Mouse (Mus musculus) CD4-positive naive resting alpha-beta T cell, adult 76 days (primary cell): ENCODE data around the gene Vmn1r174. TPM values are rescaled to one million over a fixed set of nuclear protein-coding genes. Genes with fewer than 3 reads are reported as not detected.

Experiments used
- total RNA-seq: library from RNA; stranded (reverse); gene quantifications from one replicate; pipeline ENCODE4 v1.2.4, GENCODE M21; 2023

The Vmn1r174 gene
- not detected for total RNA-seq

GRCm38 (mm10) chr7:23751970-23752369 is at the start of gene Vmn1r174:
Gene Vmn1r174 (plus strand): TSS chr7:23752270.

DNA sequence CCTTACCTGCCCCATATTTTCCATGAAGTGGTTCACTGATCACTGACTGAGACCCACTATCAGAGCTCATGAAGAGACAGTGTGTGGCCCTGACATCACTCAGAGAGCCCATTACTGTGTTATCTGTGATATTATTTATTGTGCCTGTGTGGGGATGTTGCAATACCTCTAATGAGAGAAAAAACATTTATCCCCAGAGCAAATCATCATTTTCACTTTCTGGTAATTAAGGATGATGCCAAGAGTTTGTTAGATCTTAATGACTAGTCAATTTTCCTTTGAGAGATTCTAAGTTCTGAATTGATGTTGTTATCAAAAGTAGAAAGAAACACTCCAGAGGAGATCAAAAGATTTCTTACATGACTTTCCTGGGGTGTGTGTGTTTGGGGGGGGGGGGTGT is 58.5 kb downstream of the Vmn1r174 start, which contains the start of gene Vmn1r175:
Gene Vmn1r175 (minus strand): TSS at position 101 of the 400 bp plus-strand sequence.

Other genes starting within 250 kb of the Vmn1r174 start
- not detected for gene Vmn1r167, start 245.1 kb upstream of the Vmn1r174 start, total RNA-seq
- not detected for gene Vmn1r168, start 212.5 kb upstream of the Vmn1r174 start, total RNA-seq
- not detected for gene Vmn1r169, start 176.7 kb upstream of the Vmn1r174 start, total RNA-seq
- gene Vmn1r170, start 146.1 kb upstream of the Vmn1r174 start, total RNA-seq = not detected
- gene Vmn1r171, start 121.5 kb upstream of the Vmn1r174 start, total RNA-seq = not detected
- not detected for gene Vmn1r172, start 94.0 kb upstream of the Vmn1r174 start, total RNA-seq
- gene Vmn1r173, start 51.6 kb upstream of the Vmn1r174 start, total RNA-seq = not detected
- gene Vmn1r175, start 58.4 kb downstream of the Vmn1r174 start, total RNA-seq = not detected
- gene Vmn1r176, start 85.1 kb downstream of the Vmn1r174 start, total RNA-seq = not detected
- not detected for gene Vmn1r177, start 114.2 kb downstream of the Vmn1r174 start, total RNA-seq
- gene Vmn1r178, start 139.7 kb downstream of the Vmn1r174 start, total RNA-seq = not detected
- gene Vmn1r179, start 174.7 kb downstream of the Vmn1r174 start, total RNA-seq = not detected
- gene Vmn1r180, start 198.4 kb downstream of the Vmn1r174 start, total RNA-seq = not detected
- not detected for gene Vmn1r181, start 222.3 kb downstream of the Vmn1r174 start, total RNA-seq
- not detected for gene V1rd19, start 249.4 kb downstream of the Vmn1r174 start, total RNA-seq